Mouse (Mus musculus) stomach, postnatal 0 days (tissue): ENCODE measurements around the gene Adcy4. TPM values are rescaled to one million over a fixed set of nuclear protein-coding genes. Genes with fewer than 3 reads are reported as not detected.
A peak's percentile ranks its signal among the peaks of the same experiment; 100 is the strongest.

Experiments
- ATAC-seq: fragments of 200-750 bp; cut with Nextera tagmentation; 2 replicates; pipeline ENCODE4 v1.8.0; 2017; ENCODE audit not compliant: low FRiP score, low TSS enrichment
- DNase-seq: peaks from one replicate; pipeline ENCODE4 v3.0.0-alpha.2; 2016; ENCODE audit warnings: low spot score
- H3K27ac ChIP-seq: fragments of 300-500 bp; sonication (generic); replicated peaks from 2 replicates; pipeline ENCODE4 v1.5.1; 2014; ENCODE audit warnings: mild to moderate bottlenecking, control low read depth
- H3K27me3 ChIP-seq: fragments of 300-500 bp; sonication (generic); 2 replicates; pipeline ENCODE4 v1.6.1; 2014; ENCODE audit warnings: low read length; ENCODE audit not compliant: control insufficient read depth, insufficient read depth
- H3K36me3 ChIP-seq: fragments of 300-500 bp; sonication (generic); 2 replicates; pipeline ENCODE4 v1.6.1; 2014; ENCODE audit warnings: low read length, mixed read lengths; ENCODE audit not compliant: control insufficient read depth, insufficient read depth
- H3K4me1 ChIP-seq: fragments of 300-500 bp; sonication (generic); replicated peaks from 2 replicates; pipeline ENCODE4 v1.6.1; 2014; ENCODE audit warnings: antibody characterized with exemption; ENCODE audit not compliant: control insufficient read depth, insufficient read depth
- H3K4me2 ChIP-seq: fragments of 300-500 bp; sonication (generic); replicated peaks from 2 replicates; pipeline ENCODE4 v1.6.1; 2014; ENCODE audit warnings: low read depth, mild to moderate bottlenecking, control low read depth, moderate library complexity
- H3K4me3 ChIP-seq: fragments of 300-500 bp; sonication (generic); 2 replicates; pipeline ENCODE4 v1.5.1; 2014; ENCODE audit warnings: low read depth, low read length, control low read depth
- H3K9ac ChIP-seq: fragments of 300-500 bp; sonication (generic); 2 replicates; pipeline ENCODE4 v1.6.1; 2014; ENCODE audit warnings: mild to moderate bottlenecking, low read length, control low read depth, mixed read lengths
- H3K9me3 ChIP-seq: fragments of 300-500 bp; sonication (generic); 2 replicates; pipeline ENCODE4 v1.6.1; 2016; ENCODE audit warnings: low read length; ENCODE audit not compliant: control insufficient read depth
- CTCF ChIP-seq: IDR thresholded peaks from 2 replicates; pipeline ENCODE4 v1.5.1; 2016; ENCODE audit warnings: antibody characterized with exemption, low read depth, mild to moderate bottlenecking, moderate library complexity
- EP300 ChIP-seq: optimal IDR thresholded peaks from 2 replicates; pipeline ENCODE3; 2016; ENCODE audit warnings: antibody characterized with exemption
- WGBS: fragments of 180-500 bp; shearing (Covaris S2); extraction: QIAGEN DNeasy Blood & Tissue Kit; methylation state at CpG from one replicate; pipeline ENCODE4 v1.1.7; 2014; 5-methylcytosine and 5-hydroxymethylcytosine counted together
- polyA plus RNA-seq: library from polyadenylated mRNA; unstranded; fragments of >200 nt; fragmentation: Nextera tagmentation; extraction: Ambion mirVana; gene quantifications from 2 replicates; pipeline ENCODE4 v1.2.1, GENCODE M21; 2015

Adcy4 gene
- polyA plus RNA-seq, 1 experiment from 2014 or later, result 2.3 TPM

DNA sequence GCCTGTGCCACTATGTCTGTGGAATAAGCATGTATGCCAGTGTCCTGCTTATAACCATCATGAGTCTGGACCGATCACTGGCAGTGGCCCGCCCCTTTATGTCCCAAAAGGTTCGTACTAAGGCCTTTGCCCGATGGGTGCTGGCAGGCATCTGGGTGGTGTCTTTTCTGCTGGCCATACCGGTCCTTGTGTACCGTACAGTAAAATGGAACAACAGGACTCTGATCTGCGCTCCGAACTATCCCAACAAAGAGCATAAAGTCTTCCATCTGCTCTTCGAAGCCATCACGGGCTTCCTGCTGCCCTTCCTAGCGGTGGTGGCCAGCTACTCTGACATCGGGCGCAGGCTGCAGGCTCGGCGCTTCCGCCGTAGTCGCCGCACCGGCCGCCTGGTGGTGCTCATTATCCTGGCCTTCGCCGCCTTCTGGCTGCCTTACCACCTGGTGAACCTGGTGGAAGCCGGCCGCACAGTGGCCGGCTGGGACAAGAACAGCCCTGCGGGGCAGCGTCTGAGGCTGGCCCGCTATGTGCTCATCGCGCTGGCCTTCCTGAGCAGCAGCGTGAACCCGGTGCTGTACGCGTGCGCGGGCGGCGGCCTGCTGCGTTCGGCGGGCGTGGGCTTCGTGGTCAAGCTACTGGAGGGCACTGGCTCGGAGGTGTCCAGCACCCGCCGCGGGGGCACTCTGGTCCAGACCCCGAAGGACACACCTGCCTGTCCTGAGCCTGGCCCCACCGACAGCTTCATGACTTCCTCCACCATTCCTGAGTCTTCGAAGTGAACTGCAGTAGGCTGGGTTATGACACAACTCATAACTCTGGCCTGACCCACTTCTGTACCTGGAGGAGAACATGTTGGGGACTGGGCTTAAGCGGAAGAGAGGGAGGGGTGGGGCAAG lies 16.1 kb downstream of the Adcy4 start:
- ATAC-seq (peak; percentile 76), DNase-seq (peak; percentile 80)
- peak overlapping the region; percentile 34 for H3K4me3 ChIP-seq
- no peaks in the 10 kb centered on the region for H3K9me3 ChIP-seq
- H3K36me3 ChIP-seq, result no peaks in the 10 kb centered on the region
- peaks cover 4% of the 10 kb centered on the region; the same call in 1 of the 2 replicates for H3K4me1 ChIP-seq
- peak overlapping the region; percentile 64 for H3K4me2 ChIP-seq
- peak overlapping the region; percentile 67 for H3K27ac ChIP-seq
- H3K27me3 ChIP-seq, result no peaks in the 10 kb centered on the region
- H3K9ac ChIP-seq, result peak overlapping the region; percentile 54
- TF ChIP-seq EP300 (no peak), CTCF (peak; percentile 77)
- WGBS, result 10% methylated on average over 52 of the region's 52 CpGs

GRCm38 (mm10) chr14:55765696-55766095 lies 18.2 kb downstream of the Adcy4 start, which contains the start of gene Ltb4r1:
Gene Ltb4r1 (plus strand): TSS chr14:55765962.
- no peak within 1 kb of the TSS for H3K27ac ChIP-seq
- whole genome bisulfite sequencing, result 64% methylated on average over 4 of the region's 4 CpGs
- no peak for TF ChIP-seq CTCF
- no peak for TF ChIP-seq EP300
- H3K4me1 ChIP-seq, result peaks cover 5% of the 10 kb centered on the region; the same call in 1 of the 2 replicates
- no peak for DNase-seq
- no peak within 1 kb of the TSS for H3K4me2 ChIP-seq
- no peak within 1 kb of the TSS for H3K9ac ChIP-seq
- no peak within 1 kb of the TSS for H3K4me3 ChIP-seq
- H3K27me3 ChIP-seq, result no peaks in the 10 kb centered on the region
- no peak for ATAC-seq
- no peaks in the 10 kb centered on the region for H3K36me3 ChIP-seq
- no peaks in the 10 kb centered on the region for H3K9me3 ChIP-seq

DNA sequence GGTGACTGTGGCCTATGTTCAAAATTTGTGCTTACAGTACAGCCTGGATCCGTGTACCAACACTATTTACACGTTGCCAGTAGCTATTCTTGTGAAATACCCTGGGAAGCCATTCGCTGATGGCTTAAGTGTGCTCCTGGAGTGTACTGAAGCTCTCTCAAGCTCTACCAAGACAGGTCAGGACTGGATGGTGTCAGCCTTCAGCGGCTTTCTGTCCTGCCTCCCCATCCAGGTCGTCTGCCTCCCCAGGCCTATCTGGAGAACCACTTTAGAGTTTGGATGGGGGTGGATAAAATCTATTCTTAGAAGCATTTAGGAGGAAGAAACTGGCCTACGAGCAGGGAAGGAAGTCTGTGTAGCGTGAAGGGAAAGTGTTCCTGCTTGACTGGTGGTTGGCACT lies 20.7 kb downstream of the Adcy4 start:
- no peak overlapping the region for H3K9ac ChIP-seq

DNA sequence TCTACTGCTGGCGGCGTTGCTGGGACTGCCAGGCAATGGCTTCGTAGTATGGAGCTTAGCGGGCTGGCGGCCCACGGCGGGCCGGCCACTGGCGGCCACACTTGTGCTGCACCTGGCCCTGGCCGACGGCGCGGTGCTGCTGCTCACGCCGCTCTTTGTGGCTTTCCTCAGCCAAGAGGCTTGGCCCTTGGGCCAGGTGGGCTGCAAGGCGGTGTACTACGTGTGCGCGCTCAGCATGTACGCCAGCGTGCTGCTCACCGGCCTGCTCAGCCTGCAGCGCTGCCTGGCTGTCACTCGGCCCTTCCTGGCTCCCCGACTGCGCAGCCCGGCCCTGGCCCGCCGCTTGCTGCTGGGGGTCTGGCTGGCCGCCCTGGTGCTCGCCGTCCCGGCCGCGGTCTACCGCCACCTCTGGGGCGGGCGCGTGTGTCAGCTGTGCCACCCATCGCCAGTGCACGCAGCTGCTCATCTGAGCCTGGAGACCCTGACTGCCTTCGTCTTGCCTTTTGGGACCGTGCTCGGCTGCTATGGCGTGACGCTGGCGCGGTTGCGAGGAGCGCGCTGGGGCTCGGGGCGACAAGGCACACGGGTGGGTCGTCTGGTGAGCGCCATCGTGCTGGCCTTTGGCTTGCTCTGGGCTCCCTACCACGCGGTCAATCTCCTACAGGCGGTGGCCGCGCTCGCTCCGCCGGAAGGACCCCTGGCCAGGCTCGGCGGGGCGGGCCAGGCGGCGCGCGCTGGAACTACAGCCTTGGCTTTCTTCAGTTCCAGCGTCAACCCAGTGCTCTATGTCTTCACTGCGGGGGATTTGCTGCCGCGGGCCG lies 21.7 kb downstream of the Adcy4 start:
- ATAC-seq (peak; percentile 54), DNase-seq (peak; percentile 56)
- H3K27me3 ChIP-seq, result no peaks in the 10 kb centered on the region
- H3K9me3 ChIP-seq, result no peaks in the 10 kb centered on the region
- H3K4me2 ChIP-seq, result peak overlapping the region; percentile 98
- H3K9ac ChIP-seq, result peak overlapping the region; percentile 76
- H3K4me1 ChIP-seq, result peaks cover 3% of the 10 kb centered on the region; the same call in 1 of the 2 replicates
- no peaks in the 10 kb centered on the region for H3K36me3 ChIP-seq
- WGBS, result 1% methylated on average over 74 of the region's 77 CpGs
- H3K4me3 ChIP-seq, result peak overlapping the region; percentile 51
- H3K27ac ChIP-seq, result peak overlapping the region; percentile 85
- TF ChIP-seq CTCF, result peak; percentile 52
- TF ChIP-seq EP300, result no peak

More for the DNA sequence above, 20.7 kb downstream of the Adcy4 start:
- H3K4me2 ChIP-seq, result peak overlapping the region; percentile 98
- H3K9me3 ChIP-seq, result no peaks in the 10 kb centered on the region
- TF ChIP-seq CTCF (no peak), EP300 (no peak)
- DNase-seq (no peak), ATAC-seq (no peak)
- no peak overlapping the region for H3K4me3 ChIP-seq
- H3K36me3 ChIP-seq, result no peaks in the 10 kb centered on the region
- H3K4me1 ChIP-seq, result peaks cover 5% of the 10 kb centered on the region; the same call in 1 of the 2 replicates
- whole genome bisulfite sequencing, result 40% methylated on average over 7 of the region's 7 CpGs
- H3K27me3 ChIP-seq, result no peaks in the 10 kb centered on the region
- peak overlapping the region; percentile 85 for H3K27ac ChIP-seq

DNA sequence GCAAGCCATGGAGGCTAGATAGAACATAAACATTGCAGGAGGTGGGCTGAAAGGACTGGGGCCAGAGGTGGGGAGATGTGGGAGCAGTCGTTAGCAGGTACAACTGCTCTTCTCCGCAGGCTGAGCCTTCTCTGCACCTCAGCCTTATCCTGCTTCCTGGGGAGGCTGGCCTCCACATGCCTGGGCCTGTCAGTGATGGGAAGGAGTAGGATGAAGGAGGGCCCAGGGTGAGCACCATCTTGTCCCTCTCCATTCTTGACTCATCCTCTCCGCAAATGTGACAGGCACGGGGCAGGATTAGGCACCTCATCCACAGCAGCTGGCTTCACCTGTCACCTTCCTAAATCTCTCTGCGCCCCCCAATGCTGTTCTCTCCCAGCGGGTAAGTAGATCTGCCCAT lies 22.7 kb downstream of the Adcy4 start, which contains the start of gene Ltb4r2:
Ltb4r2 (plus strand) TSS at position 266 of the 400 bp plus-strand sequence.
- Histone ChIP-seq H3K9me3 (no peaks in the 10 kb centered on the region), H3K36me3 (no peaks in the 10 kb centered on the region), H3K4me2 (peak within 1 kb of the TSS; percentile 98), H3K9ac (peak within 1 kb of the TSS; percentile 76), H3K27ac (peak within 1 kb of the TSS; percentile 85), H3K4me3 (peak within 1 kb of the TSS; percentile 51), H3K4me1 (peaks cover 3% of the 10 kb centered on the region; the same call in 1 of the 2 replicates), H3K27me3 (no peaks in the 10 kb centered on the region)
- ATAC-seq (no peak), DNase-seq (no peak)
- WGBS, result 71% methylated on average over 6 of the region's 6 CpGs
- no peak for TF ChIP-seq EP300
- no peak for TF ChIP-seq CTCF
